Mouse (Mus musculus) MEL (cell line): ENCODE measurements around the gene Rnf7. TPM values are rescaled to one million over a fixed set of nuclear protein-coding genes. Genes with fewer than 3 reads are reported as not detected.
A peak's percentile ranks its signal among the peaks of the same experiment; 100 is the strongest.

Experiments
- DNase-seq: peaks from one replicate; pipeline ENCODE4 v3.0.0; 2011; ENCODE audit warnings: low read depth, low spot score
- H3K27ac ChIP-seq: 2 replicates; pipeline ENCODE4 v1.5.1; 2012; ENCODE audit warnings: low read depth, mild to moderate bottlenecking, control low read depth, low read length, moderate library complexity; ENCODE audit not compliant: control insufficient read depth
- H3K27me3 ChIP-seq, 2 experiments: fragments of 150-350 bp in 1 of 2; sonication (generic) in 1 of 2; 2 replicates each; pipeline ENCODE4 v1.6.1; 2012; ENCODE audit warnings: low read length in 2 of 2, mild to moderate bottlenecking in 2 of 2, improper control_type of control experiment in 1 of 2, moderate library complexity in 1 of 2; ENCODE audit not compliant: insufficient read depth in 2 of 2, control insufficient read depth in 1 of 2
- H3K36me3 ChIP-seq, 2 experiments: 2 replicates each; pipeline ENCODE4 v1.6.1; 2012 to 2014; ENCODE audit warnings: low read length in 2 of 2, improper control_type of control experiment in 1 of 2, inconsistent platforms in 1 of 2, mild to moderate bottlenecking in 1 of 2; ENCODE audit not compliant: insufficient read depth in 2 of 2, control insufficient read depth in 1 of 2
- H3K4me1 ChIP-seq, 2 experiments: fragments of 150-350 bp in 1 of 2; sonication (generic) in 1 of 2; 2 replicates each; pipeline ENCODE4 v1.6.1; 2012; ENCODE audit warnings: low read length in 2 of 2, improper control_type of control experiment in 1 of 2, mild to moderate bottlenecking in 1 of 2; ENCODE audit not compliant: insufficient read depth in 2 of 2, control insufficient read depth in 1 of 2
- H3K4me3 ChIP-seq, 2 experiments: fragments of 150-350 bp in 1 of 2; sonication (generic) in 1 of 2; 2 replicates each; pipeline ENCODE4 v1.5.1; 2012; ENCODE audit warnings: low read depth in 2 of 2, low read length in 2 of 2, mild to moderate bottlenecking in 2 of 2, moderate library complexity in 2 of 2, control low read depth in 1 of 2, improper control_type of control experiment in 1 of 2; ENCODE audit not compliant: control insufficient read depth in 1 of 2, insufficient read depth in 1 of 2
- H3K79me2 ChIP-seq: 2 replicates; pipeline ENCODE4 v1.6.1; 2012; ENCODE audit warnings: mild to moderate bottlenecking, low read length, moderate library complexity; ENCODE audit not compliant: control insufficient read depth, poor library complexity, insufficient read depth
- H3K9ac ChIP-seq: 2 replicates; pipeline ENCODE4 v1.6.1; 2012; ENCODE audit warnings: low read depth, mild to moderate bottlenecking, control low read depth, low read length, moderate library complexity; ENCODE audit not compliant: control insufficient read depth, poor library complexity, severe bottlenecking
- H3K9me3 ChIP-seq: fragments of 150-350 bp; sonication (generic); replicated peaks from 2 replicates; pipeline ENCODE4 v1.6.1; 2012; ENCODE audit warnings: mild to moderate bottlenecking, low read length, improper control_type of control experiment, moderate library complexity; ENCODE audit not compliant: insufficient read depth
- BHLHE40 ChIP-seq: IDR thresholded peaks from 2 replicates; pipeline ENCODE4 v1.6.1; 2012; ENCODE audit warnings: low read depth, mild to moderate bottlenecking, inconsistent platforms, low read length, improper control_type of control experiment, borderline replicate concordance
- CTCF ChIP-seq, 3 experiments: IDR thresholded peaks in 2 of 3; conservative IDR thresholded peaks in 1 of 3; 2 replicates each; pipeline ENCODE4 v1.5.1; 2011 to 2012; ENCODE audit warnings: low read length in 3 of 3, low read depth in 2 of 3, mild to moderate bottlenecking in 2 of 3, improper control_type of control experiment in 1 of 3, inconsistent platforms in 1 of 3, mixed read lengths in 1 of 3, moderate library complexity in 1 of 3; ENCODE audit not compliant: control insufficient read depth in 1 of 3, insufficient read depth in 1 of 3, poor library complexity in 1 of 3, severe bottlenecking in 1 of 3
- E2F4 ChIP-seq: IDR thresholded peaks from 2 replicates; pipeline ENCODE4 v1.6.1; 2011; ENCODE audit warnings: low read depth, low read length, improper control_type of control experiment, borderline replicate concordance
- ELF1 ChIP-seq: IDR thresholded peaks from 2 replicates; pipeline ENCODE4 v1.6.1; 2014; ENCODE audit warnings: low read depth, mild to moderate bottlenecking, inconsistent platforms, low read length, improper control_type of control experiment, moderate library complexity
- ETS1 ChIP-seq: IDR thresholded peaks from 2 replicates; pipeline ENCODE4 v1.6.1; 2012; ENCODE audit warnings: low read depth, mild to moderate bottlenecking, inconsistent platforms, low read length, improper control_type of control experiment, moderate library complexity
- HCFC1 ChIP-seq: IDR thresholded peaks from 2 replicates; pipeline ENCODE4 v1.6.1; 2012; ENCODE audit warnings: low read depth, mild to moderate bottlenecking, inconsistent platforms, low read length, improper control_type of control experiment, moderate library complexity
- MAX ChIP-seq: IDR thresholded peaks from 2 replicates; pipeline ENCODE4 v1.6.1; 2011; ENCODE audit warnings: low read length, improper control_type of control experiment
- MXI1 ChIP-seq: IDR thresholded peaks from 2 replicates; pipeline ENCODE4 v1.6.1; 2011; ENCODE audit warnings: mild to moderate bottlenecking, low read depth, low read length, improper control_type of control experiment
- POLR2A ChIP-seq, 2 experiments: IDR thresholded peaks; 2 replicates each; pipeline ENCODE4 v1.6.1; 2011 to 2012; ENCODE audit warnings: low read length in 2 of 2, mild to moderate bottlenecking in 2 of 2, control low read depth in 1 of 2, improper control_type of control experiment in 1 of 2, low read depth in 1 of 2, moderate library complexity in 1 of 2; ENCODE audit not compliant: control insufficient read depth in 1 of 2, insufficient read depth in 1 of 2, poor library complexity in 1 of 2
- RAD21 ChIP-seq: IDR thresholded peaks from 2 replicates; pipeline ENCODE4 v1.6.1; 2011; ENCODE audit warnings: mild to moderate bottlenecking, low read depth, low read length, improper control_type of control experiment
- RCOR1 ChIP-seq: IDR thresholded peaks from 2 replicates; pipeline ENCODE4 v1.6.1; 2012; ENCODE audit warnings: low read depth, mild to moderate bottlenecking, inconsistent platforms, low read length, improper control_type of control experiment
- SIN3A ChIP-seq: IDR thresholded peaks from 2 replicates; pipeline ENCODE4 v1.6.1; 2012; ENCODE audit warnings: low read length, improper control_type of control experiment, inconsistent platforms
- SMC3 ChIP-seq: IDR thresholded peaks from 2 replicates; pipeline ENCODE4 v1.6.1; 2011; ENCODE audit warnings: low read depth, low read length, improper control_type of control experiment
- USF1 ChIP-seq: IDR thresholded peaks from 2 replicates; pipeline ENCODE4 v1.6.1; 2014; ENCODE audit warnings: low read depth, mild to moderate bottlenecking, inconsistent platforms, low read length, improper control_type of control experiment, moderate library complexity
- ZNF384 ChIP-seq: IDR thresholded peaks from 2 replicates; pipeline ENCODE4 v1.6.1; 2012; ENCODE audit warnings: low read depth, mild to moderate bottlenecking, inconsistent platforms, low read length, improper control_type of control experiment
- polyA plus RNA-seq, 2 experiments: library from polyadenylated mRNA; stranded (reverse) in 1 of 2; unstranded in 1 of 2; fragments of >175 nt in 1 of 2; fragments of >200 nt in 1 of 2; gene quantifications; 2 replicates each; pipeline versions ENCODE4 v1.2.1 to v1.2.4; 2012; ENCODE audit warnings: low replicate concordance in 2 of 2, low read depth in 1 of 2; ENCODE audit not compliant: insufficient read length in 2 of 2, insufficient read depth in 1 of 2, missing spikeins in 1 of 2
- total RNA-seq: library from RNA; depleted of rRNA; stranded (reverse); fragments of 300-350 nt; gene quantifications from 2 replicates; pipeline ENCODE4 v1.2.3, GENCODE M21; 2012

Rnf7 gene
- total and polyA plus RNA-seq, 3 experiments: 105 to 157 TPM; not detected in 1

DNA sequence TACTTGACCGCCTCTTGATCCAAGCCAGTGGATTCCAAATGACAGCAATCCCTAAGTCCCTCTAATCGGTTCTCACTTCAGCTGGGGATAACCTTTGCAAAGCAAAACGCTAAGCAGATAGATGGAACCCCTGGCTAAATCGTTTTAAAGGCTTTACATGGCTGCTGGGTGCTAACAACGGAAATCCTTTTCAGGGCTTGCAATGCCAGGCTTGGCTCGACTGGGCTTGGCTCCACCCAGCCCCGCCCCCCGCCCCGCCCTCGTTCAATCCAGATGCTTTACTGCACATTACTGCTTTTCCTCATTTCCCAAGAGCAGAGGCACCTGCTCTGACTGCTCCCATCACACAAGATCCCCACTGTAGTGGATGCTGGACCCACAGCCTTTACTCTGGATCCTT lies 36.4 kb downstream of the Rnf7 start:
- Histone ChIP-seq H3K27ac (no peak overlapping the region), H3K36me3 (no peaks in the 10 kb centered on the region), H3K27me3 (no peaks in the 10 kb centered on the region), H3K4me1 (peaks cover 0 to 10% of the 10 kb centered on the region in 2 experiments; a peak in 2 of 4 replicates), H3K4me3 (no peak overlapping the region), H3K9ac (no peak overlapping the region), H3K9me3 (no peaks in the 10 kb centered on the region), H3K79me2 (no peaks in the 10 kb centered on the region; the same call in 1 of the 2 replicates)
- DNase-seq: no peak
- TF ChIP-seq E2F4: no peak
- TF ChIP-seq ZNF384: no peak
- TF ChIP-seq MXI1: no peak
- TF ChIP-seq BHLHE40: no peak
- TF ChIP-seq MAX: no peak
- TF ChIP-seq CTCF (IDR thresholded peaks at IDR 0.05 in 2 of 3, conservative IDR thresholded peaks at IDR 0.05 in 1 of 3; ENCODE audit: control insufficient read depth in 1 of 3, insufficient read depth in 1 of 3, low read depth in 2 of 3, low read length in 3 of 3, poor library complexity in 1 of 3, severe bottlenecking in 1 of 3): no peak
- TF ChIP-seq POLR2A (IDR thresholded peaks at IDR 0.05; ENCODE audit: control insufficient read depth in 1 of 2, insufficient read depth in 1 of 2, low read depth in 1 of 2, low read length in 2 of 2, poor library complexity in 1 of 2): no peak

- Histone ChIP-seq H3K4me3 (peak overlapping the region; percentile 72 to 81), H3K79me2 (no peaks in the 10 kb centered on the region; the same call in 1 of the 2 replicates), H3K9me3 (no peaks in the 10 kb centered on the region), H3K4me1 (peaks cover 0 to 10% of the 10 kb centered on the region in 2 experiments; a peak in 2 of 4 replicates), H3K27ac (no peak overlapping the region), H3K9ac (peak overlapping the region; percentile 71), H3K27me3 (no peaks in the 10 kb centered on the region; a peak in 1 of 4 replicates), H3K36me3 (no peaks in the 10 kb centered on the region)
- DNase-seq: no peak
- peak; percentile 45 for TF ChIP-seq MXI1
- TF ChIP-seq SIN3A: peak; percentile 55; the same call in 1 of the 2 replicates
- TF ChIP-seq POLR2A (IDR thresholded peaks at IDR 0.05; ENCODE audit: control insufficient read depth in 1 of 2, insufficient read depth in 1 of 2, low read depth in 1 of 2, low read length in 2 of 2, poor library complexity in 1 of 2): no peak
- peak; percentile 42; the same call in 1 of the 2 replicates for TF ChIP-seq RCOR1
- TF ChIP-seq SMC3: no peak
- TF ChIP-seq HCFC1: no peak
Observed at GRCm38 (mm10) chr9:96438334-96438871, 40.1 kb downstream of the Rnf7 start.

DNA sequence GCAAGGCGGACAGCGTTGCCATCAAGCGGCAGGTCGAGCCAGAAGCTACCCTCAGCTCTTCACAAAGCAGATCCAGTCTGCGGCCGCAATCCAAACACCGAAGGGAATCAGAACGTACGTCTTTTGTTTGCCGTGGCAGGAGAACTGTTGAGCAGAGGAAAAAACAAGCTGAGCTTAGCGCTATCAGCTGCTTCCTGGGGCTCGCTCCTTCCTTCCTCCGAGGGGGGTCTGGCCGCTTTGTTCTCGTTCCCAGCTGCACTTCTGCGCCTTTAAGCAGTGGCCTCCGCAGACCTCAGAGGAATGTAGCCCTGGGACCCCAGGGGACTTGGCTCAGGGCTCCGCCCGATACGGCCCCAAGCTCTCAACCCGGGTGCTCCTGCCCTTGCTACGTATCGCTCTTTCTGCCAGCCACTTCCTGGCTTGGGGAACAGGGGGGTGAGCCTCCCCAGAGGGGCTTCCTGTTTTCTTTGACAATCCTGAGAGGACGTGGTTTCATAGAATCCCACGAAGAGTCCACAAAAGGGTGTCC lies 40.6 kb downstream of the Rnf7 start:
- no peaks in the 10 kb centered on the region; the same call in 1 of the 2 replicates for H3K79me2 ChIP-seq
- H3K36me3 ChIP-seq: no peaks in the 10 kb centered on the region
- H3K27ac ChIP-seq: no peak overlapping the region
- peak overlapping the region; percentile 72 to 81 for H3K4me3 ChIP-seq
- H3K9me3 ChIP-seq: no peaks in the 10 kb centered on the region
- DNase-seq: peak; percentile 68
- TF ChIP-seq USF1 (no peak), ETS1 (0 out of 2 replicates have a peak, but pooled peaks have one; percentile 5), ELF1 (peak; percentile 68; the same call in 1 of the 2 replicates), RAD21 (no peak)
- TF ChIP-seq, all 39 proteins: peak for 2
- Histone ChIP-seq H3K27me3 (no peaks in the 10 kb centered on the region; a peak in 1 of 4 replicates), H3K4me1 (peaks cover 0 to 10% of the 10 kb centered on the region in 2 experiments; a peak in 2 of 4 replicates), H3K9ac (peak overlapping the region; percentile 71)
